Mouse (Mus musculus) left cerebral cortex, adult 6 months (tissue): ENCODE results near the gene 5330417C22Rik. TPM values are rescaled to one million over a fixed set of nuclear protein-coding genes. Genes with fewer than 3 reads are reported as not detected.

Source experiments
- long read RNA-seq, 2 experiments: library from polyadenylated mRNA; unstranded; transcript quantifications; one replicate each; pipeline ENCODE4 v2.0.0; 2019 to 2020
- polyA plus RNA-seq: library from polyadenylated mRNA; unstranded; fragments of <200 nt; fragmentation: Nextera tagmentation; gene quantifications from 2 replicates; pipeline ENCODE4 v1.2.3, GENCODE M21; 2021

Gene 5330417C22Rik
- polyA plus RNA-seq, result 20.3 and 36.9 TPM in 2 replicates
- long read RNA-seq, experiment 1, full-length matches to known transcripts, result 7 of 39 reads
- long read RNA-seq, experiment 1, partial matches to known transcripts, result 11 of 39 reads
- long read RNA-seq, experiment 1, other reads (novel, unspliced or antisense), result 21 of 39 reads
- long read RNA-seq, experiment 2, full-length matches to known transcripts, result 5 of 32 reads
- long read RNA-seq, experiment 2, partial matches to known transcripts, result 23 of 32 reads
- long read RNA-seq, experiment 2, other reads (novel, unspliced or antisense), result 4 of 32 reads

DNA sequence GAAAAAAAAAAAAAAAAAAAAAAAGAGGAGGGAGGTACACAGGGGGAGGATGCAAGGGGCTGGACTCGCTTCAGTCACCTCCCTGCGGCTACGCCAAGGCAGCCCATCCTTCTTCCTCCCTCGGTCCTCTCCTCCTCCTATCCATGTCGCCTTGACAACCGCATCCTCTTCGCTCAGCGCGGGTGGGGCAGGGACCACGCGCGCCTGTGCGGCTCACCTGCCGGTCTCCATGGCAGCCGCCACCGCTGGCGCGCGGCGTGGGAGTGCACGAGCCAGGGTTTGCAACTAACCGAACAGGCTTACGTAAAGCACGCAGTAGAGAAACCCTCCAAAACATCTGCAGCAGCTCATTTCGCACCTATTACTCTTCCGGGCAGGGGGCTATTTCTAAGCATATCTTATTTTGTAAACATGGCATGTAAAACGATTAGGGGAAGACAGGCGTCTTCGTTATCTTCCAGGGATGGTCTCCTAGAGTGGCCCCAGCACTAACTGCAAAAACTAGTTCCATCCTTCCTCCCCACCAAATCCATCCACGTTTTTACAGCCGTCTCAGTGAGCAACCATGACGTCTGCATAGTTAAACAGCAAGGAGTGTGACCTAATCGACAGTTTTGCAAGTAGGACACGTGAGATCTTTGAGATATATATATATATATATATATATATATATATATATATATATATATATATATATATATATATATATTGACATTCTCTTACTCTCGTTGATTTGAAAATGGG is at the start of gene 5330417C22Rik:
Gene 5330417C22Rik (minus strand): TSS at position 20 of the 744 bp plus-strand sequence.

DNA sequence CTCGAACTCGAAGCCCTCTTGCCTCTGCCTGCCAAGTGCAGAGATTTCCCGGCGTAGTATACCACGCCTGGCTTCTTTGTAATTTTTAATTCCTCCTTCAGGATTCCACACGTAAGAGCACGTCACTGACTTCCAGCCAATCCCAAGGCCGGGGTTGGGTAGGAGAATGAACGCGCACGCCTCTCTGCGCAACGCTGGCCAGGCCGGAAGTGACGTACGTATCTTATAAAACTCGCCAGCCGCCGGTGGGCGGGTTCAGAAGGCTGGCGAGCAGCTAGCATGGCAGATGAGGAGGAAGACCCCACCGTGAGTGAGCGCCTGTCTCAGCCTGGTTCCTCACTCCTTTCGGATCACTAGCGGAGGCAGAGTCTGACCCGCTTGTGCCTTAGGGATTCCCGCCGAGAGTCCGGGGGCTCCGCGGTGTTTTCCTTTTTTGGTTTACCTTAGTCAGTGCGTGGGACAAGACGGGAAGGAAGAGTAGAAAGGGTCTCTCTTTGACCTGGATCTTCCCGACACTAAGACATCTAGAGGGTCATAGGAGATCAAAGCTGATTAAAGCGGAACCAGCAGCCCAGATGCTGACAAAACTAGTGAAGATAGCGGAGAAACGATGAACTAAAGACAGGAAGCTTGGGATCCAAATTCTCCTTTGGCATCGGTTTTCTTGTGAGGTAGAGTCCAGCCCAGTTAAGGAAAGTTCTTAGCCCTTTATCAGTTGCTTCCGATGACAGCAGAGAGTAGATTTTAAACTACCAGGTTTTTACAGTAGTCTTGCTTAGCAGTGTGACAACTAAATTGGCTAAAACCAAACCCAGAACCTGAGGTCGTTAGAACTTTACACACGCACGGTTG is 35.3 kb upstream of the 5330417C22Rik start, which contains the start of gene Taf13:
Gene Taf13 (plus strand): TSS at position 256 of the 852 bp plus-strand sequence.

DNA sequence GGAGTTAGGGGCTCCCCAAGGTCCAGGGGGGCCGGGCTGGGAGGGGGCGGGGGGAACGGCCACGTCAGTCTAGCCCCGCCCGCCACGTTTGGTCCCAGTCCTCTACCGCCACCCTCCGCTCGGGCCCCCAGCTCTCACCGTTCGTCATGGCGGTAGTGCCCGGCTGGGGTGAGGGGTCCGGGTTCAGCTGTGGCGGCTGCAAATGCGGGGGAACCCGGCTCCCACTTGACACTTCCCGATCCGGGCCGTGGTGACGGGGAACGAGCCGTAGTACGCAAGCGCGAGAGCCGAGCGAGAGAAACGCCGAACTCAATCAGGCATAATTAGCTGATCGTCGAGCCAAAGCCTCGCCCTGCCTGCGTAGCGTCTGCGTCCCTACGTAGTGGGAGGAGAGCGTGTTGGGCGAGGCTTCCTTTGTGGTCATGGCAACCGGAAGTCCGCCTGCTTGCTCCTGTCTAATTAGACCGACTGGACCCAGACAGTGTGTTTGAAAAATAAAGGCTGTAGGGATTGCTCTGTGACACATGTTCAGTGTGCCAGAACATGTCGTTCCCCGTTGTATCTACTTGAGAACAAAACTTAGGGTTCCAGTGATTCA is 25.9 kb upstream of the 5330417C22Rik start, which contains the start of gene Tmem167b:
Gene Tmem167b (minus strand): TSS at position 334 of the 598 bp plus-strand sequence.

DNA sequence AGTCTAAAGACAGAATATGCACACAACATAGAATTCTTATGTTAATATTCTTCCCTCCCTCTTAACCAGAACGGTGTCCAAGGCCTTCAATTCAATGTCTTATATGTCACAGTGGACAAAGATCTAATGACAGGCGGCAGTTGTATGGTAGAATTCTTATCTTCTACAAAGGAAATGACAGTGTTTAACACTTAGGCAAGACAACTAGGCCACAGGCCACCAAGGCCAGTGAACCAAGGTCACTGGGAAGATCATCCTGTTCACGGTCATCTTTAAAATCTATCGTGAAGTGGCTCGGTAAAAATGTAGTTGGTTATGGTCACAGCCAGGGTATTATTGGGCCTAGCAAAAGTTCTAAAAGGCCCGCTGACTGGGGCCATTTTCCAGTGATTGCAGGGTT is 2.4 kb downstream of the 5330417C22Rik start, which contains the start of gene 1700013F07Rik:
Gene 1700013F07Rik (plus strand): TSS at position 200 of the 400 bp plus-strand sequence.

DNA sequence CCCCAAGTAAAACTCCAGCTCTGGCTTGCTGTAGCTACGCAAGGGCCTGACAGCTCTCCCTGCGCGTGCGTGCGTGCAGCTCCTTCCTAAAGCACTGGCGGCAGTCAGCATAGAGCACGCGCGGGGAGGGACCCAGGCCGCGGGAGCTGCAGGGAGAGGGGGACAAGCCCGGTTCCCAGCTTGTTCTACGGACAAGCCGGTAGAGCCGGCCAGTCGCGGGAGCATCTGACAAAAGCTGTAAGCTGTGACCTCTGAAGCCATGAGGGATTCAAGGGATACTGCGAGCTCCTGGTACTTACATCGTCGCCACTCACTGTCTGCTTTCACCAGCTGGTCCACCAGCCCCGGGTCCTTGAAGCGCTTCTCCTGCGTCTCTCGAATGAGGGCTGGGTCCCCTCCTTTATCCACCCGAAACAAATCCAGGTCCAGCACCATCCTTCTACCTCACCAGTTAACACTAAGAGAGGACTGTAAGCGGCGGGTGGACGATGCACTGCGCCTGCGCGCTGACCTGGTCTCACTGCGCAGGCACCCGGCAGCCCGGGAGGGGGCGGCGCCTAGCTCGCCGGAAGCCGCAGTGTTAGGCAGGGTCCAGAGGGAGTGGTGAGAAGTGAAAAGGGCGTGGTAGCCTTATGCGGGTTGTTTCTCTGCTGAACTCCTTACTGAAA is 91.5 kb downstream of the 5330417C22Rik start, which contains the start of gene Sars:
Gene Sars (minus strand): TSS at position 512 of the 668 bp plus-strand sequence.

DNA sequence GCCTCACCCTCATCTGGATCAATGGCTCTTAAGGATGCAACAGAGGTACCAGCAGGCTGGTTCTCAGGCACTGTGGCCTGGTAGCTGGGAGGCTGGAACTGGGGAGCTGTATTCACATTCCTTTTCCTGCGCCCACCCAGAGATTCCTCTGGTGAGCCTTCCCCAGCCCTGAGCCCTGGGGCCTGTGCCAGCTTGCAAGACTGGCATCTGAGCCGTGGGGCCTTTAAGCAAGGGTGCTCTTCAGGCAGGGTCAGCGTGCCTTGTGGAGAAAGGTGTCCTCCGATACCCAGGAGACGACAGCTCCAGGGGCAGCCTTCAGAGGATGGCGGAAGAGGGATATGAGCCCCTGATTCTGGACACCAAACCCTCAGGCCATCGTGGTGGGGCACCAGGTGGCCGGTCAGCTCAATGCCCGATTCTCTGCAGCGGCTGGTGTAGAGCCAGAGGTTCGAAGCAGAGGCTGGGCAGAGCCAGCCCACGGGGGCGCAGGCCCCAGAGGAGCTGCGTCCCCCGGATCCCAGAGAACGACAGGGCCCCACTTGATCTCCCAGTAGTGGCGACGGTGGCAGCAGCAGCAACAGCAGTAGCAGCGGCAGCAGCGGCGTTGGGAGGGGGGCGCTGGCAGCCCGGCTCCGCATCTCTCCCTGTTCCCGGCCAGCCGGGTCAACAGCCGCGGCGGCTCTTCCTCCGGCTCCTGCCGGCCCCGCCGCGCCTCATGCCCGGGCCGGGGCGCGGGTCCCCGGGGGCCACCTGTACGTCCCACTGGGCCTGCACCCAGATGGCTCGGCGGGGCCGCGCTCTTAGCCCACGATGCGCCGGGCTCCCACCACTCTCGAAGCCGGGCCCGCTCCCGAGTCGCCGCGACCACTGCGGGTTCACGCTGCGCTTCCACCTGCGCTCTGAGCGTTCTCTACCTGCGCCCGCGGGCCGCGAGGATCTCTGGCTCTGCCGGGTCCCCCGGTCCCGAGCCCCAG is 121.2 kb downstream of the 5330417C22Rik start, which contains the start of gene Celsr2:
Gene Celsr2 (minus strand): TSS at position 696 of the 974 bp plus-strand sequence.

Other genes starting within 250 kb of the 5330417C22Rik start
- gene Mybphl, start 171.6 kb downstream of the 5330417C22Rik start, polyA plus RNA-seq, result 0.21 TPM in 1 of 2 replicates, not detected in the other
- 6.6 and 8.6 TPM in 2 replicates for gene Psrc1, start 152.7 kb downstream of the 5330417C22Rik start, polyA plus RNA-seq
- gene Celsr2, start 121.0 kb downstream of the 5330417C22Rik start, polyA plus RNA-seq, result 25.5 and 26.9 TPM in 2 replicates
- 171 and 174 TPM in 2 replicates for gene Sars, start 91.3 kb downstream of the 5330417C22Rik start, polyA plus RNA-seq
- 1.4 and 2.2 TPM in 2 replicates for gene 1700013F07Rik, start 2.4 kb downstream of the 5330417C22Rik start, polyA plus RNA-seq
- 28.1 and 35.1 TPM in 2 replicates for gene Tmem167b, start 25.9 kb upstream of the 5330417C22Rik start, polyA plus RNA-seq
- gene Taf13, start 35.2 kb upstream of the 5330417C22Rik start, polyA plus RNA-seq, result 24.2 and 28.5 TPM in 2 replicates
- 37.9 and 48.9 TPM in 2 replicates for gene Wdr47, start 54.7 kb upstream of the 5330417C22Rik start, polyA plus RNA-seq
- 56.8 and 82.0 TPM in 2 replicates for gene Clcc1, start 117.4 kb upstream of the 5330417C22Rik start, polyA plus RNA-seq
- 6.6 and 8.0 TPM in 2 replicates for gene Gpsm2, start 185.8 kb upstream of the 5330417C22Rik start, polyA plus RNA-seq
- not detected in 2 replicates for gene Aknad1, start 203.1 kb upstream of the 5330417C22Rik start, polyA plus RNA-seq